Mouse (Mus musculus) heart, postnatal 25 days (tissue): ENCODE measurements at regions not wholly inside any gene's neighbourhood (a gene's known extent, or its start where the extent isn't known, plus 50 kb on each side); places are given as distances from the start of the nearest gene placed in this dataset.

Experiments used
- DNase-seq: peaks from one replicate; pipeline ENCODE4 v3.0.0; 2022; ENCODE audit warnings: low spot score
- intact Hi-C: fragments of 180-260 bp; cut with DNase I; formaldehyde crosslinking; loops from one replicate; pipeline ENCODE4 v1.15.1; 2025

GRCm38 (mm10) chr6:36645415-36645814, 164.6 kb downstream of the Ptn start:
- no peak for DNase-seq
- intact Hi-C loops, result no loop called here

DNA sequence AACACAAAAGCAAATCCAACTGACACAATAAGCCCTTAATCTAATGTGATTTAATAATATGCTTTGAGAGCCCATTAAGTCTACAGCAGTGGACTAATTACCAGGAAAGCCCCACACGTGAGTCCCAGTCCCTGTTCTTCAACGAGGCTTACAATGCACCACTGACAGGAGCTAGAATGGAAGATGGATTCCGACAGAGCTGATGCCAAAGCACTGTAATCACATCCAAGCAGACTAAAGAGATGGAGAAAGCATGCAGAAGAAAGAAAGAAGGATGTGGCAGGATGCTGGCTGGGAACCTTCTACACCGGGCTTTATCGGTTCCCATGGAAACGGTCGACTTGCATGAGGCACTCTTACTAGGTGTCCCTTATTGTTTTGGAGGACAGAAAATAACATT, 165.1 kb downstream of the Ptn start:
- intact Hi-C loops, result loop anchor here (1.0 kb wide), 1 partner anchor 7 kb away; no protein-coding TSS in a partner anchor
- DNase-seq, result no peak

- intact Hi-C loops, result no loop called here
Observed at GRCm38 (mm10) chr6:36637031-36637430, 173.0 kb downstream of the Ptn start.

DNA sequence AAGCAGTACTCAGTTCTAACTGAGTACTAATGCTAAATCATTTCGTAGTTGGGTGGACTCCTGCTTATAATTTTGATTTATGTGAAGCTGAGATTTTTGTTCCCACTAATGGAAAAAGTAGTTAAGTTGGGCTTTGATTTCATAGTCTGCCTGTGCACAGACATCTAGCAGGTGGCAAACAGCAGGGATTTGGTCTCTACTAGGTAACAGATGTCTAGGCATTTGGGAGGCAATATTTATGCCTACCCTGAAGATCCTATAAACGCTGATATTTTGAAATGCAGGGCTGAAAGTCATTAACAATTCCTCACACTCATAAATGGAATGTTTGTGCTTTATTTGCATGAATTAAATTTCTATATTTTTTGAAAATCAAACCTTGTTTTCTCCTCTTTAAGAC, 182.4 kb downstream of the Ptn start:
- intact Hi-C loops, result no loop called here

More at GRCm38 (mm10) chr6:36637031-36637430, 173.0 kb downstream of the Ptn start:
- no peak for DNase-seq

DNA sequence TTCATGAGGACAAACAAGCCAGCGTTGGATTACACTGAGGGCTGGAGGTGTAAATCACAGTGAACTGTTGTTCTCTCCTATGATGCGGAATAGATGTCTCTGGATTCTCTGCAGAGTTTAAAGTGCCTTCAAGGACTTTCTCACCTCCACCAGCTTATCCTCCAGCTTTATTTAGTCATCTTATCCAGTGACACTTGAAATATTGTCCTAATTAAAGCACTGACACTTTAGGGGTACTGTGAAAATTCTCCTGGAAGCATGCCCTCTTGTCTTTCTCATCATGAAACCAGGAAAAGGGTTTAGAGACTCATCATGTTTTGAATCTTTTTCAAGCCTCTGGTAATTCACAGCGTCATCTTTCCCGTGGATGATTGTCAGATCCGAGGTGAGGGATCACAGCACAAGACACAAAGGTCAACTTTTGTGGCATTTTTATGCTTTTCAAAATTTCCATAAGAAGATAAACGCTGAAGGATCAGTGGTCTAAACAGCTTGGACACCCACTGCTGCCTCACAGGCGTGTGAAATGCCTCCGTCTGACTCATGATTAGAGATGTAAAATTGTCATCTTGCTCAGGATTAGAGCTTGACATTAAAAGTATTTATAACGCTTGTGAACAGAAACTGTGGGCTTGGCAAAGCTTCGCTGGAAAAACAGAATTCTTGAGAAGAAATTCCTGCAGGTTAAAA, 201.6 kb downstream of the Ptn start:
- intact Hi-C loops, result loop anchor here (10.0 kb wide), 1 partner anchor 224 kb away; the partner anchor contains the start of gene Chrm2
- DNase-seq, result no peak

More for the DNA sequence above, 182.4 kb downstream of the Ptn start:
- no peak for DNase-seq

GRCm38 (mm10) chr6:36605578-36606205, 204.3 kb downstream of the Ptn start:
- intact Hi-C loops, result loop anchor here (10.0 kb wide), 1 partner anchor 221 kb away; the partner anchor contains the start of gene Chrm2
- DNase-seq, result no peak

DNA sequence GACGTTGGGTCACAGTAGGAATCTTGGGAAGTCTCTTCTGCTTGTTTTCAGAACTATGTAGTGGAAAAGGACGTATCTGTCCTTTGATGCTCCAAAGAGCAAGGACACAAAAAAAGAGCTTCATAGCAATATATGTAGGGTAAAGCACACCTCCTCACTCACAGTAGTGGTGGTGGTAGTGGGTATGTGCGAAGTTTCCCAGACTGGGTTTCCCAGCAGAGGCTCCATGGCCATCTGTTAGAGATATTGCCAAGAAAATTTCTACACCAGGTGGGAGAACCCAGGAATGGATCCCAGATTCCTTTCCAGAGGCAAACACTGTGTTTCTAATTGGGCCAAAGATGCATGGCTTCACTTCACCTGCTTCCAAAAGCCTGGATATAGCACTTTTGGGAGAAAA, 205.2 kb downstream of the Ptn start:
- DNase-seq, result no peak
- intact Hi-C loops, result loop anchor here (10.0 kb wide), 1 partner anchor 220 kb away; the partner anchor contains the start of gene Chrm2

DNA sequence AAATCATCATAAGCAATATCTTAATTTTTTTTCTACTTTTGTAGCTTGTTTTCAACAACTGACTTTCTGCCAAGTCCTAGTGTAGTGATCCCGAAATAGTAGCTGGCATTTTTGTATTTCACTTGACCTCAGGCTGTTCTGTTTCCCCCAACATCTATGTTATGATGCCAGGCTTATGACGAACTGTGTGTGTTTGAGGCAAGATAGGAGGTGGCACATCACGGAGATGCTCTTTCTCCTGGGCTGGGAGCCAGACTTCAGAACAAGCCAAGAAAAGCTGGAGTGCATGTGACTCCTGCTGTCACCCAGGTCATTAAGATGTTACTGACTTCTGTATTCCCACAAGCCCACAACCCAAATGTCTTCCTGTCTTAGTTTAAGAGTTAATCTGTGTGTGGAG, 208.7 kb downstream of the Chrm2 start:
- intact Hi-C loops, result no loop called here
- no peak for DNase-seq

DNA sequence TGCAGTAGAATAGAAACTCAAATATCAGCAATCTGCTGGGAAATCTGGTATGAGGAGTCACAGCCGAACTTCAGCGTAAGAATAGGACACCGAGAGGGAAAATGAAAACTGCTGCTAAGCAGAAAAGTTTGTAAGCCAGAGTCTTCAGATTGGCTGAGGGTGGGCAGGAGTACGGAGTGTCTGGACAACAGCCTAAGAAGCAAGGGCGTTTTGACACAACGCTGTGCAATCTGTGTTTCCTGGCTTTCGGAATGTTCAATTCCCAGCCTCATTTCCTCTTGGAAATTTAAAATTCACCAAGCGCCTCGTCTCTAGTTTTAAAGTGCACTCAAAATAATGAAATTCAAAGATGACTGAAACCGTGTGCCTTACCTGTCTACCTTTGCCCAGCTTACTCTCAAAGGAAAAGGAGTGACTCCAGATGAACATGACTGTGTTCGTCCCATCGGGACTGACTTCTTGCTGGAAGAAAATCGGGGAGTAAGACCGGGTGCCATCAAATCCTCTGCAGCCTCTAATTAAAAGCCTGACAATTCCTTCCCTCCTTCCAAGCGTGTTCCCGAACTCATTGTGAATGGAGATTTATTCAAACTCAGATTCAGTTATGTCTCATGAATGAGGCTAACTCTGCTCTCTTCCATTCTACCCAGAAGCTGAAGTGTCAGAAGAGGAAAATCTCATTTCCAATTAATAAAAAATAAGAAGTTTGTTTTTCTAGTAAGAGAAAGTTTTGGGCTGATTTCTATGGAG, 203.2 kb downstream of the Chrm2 start:
- intact Hi-C loops, result no loop called here
- DNase-seq, result no peak

DNA sequence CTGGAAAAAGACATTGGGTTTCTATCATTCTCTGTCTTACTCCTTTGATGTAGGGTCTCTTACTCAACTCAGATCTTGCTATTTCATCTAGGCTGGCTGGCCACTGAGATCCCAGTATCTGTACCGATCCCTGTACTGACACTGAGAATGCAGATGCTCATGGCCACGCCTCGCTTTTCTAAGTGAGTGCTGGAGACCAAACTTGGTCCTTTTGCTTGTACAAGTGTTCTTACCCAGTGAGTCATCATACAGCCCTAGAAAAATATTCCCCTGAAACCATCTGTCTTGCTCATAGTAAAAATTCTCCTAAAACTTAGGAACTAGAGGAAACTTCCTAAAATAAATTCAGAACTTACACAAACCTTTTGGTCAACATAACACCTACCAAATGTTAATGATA, 193.2 kb downstream of the Chrm2 start:
- intact Hi-C loops, result no loop called here
- no peak for DNase-seq
